Mouse (Mus musculus) right cerebral cortex, postnatal 25 days (tissue): ENCODE measurements around the gene Myh9.

Experiments used
- DNase-seq: peaks from one replicate; pipeline ENCODE4 v3.0.0; 2022

Myh9 gene

GRCm38 (mm10) chr15:77827379-77827778 lies 14.6 kb downstream of the Myh9 start:
- DNase-seq = no peak

GRCm38 (mm10) chr15:77825382-77825781 lies 16.6 kb downstream of the Myh9 start:
- no peak for DNase-seq

- no peak for DNase-seq
These were observed 17.7 kb downstream of the Myh9 start for GRCm38 (mm10) chr15:77824321-77824720.

GRCm38 (mm10) chr15:77823634-77824033 lies 18.3 kb downstream of the Myh9 start:
- DNase-seq = no peak

- DNase-seq = no peak
These were observed 18.8 kb downstream of the Myh9 start for GRCm38 (mm10) chr15:77823196-77823595.

- no peak for DNase-seq
These were observed 19.3 kb downstream of the Myh9 start for GRCm38 (mm10) chr15:77822671-77823070.

GRCm38 (mm10) chr15:77822057-77822466 lies 19.9 kb downstream of the Myh9 start:
- no peak for DNase-seq

- DNase-seq = no peak
These were observed 20.6 kb downstream of the Myh9 start for GRCm38 (mm10) chr15:77821424-77821823.

- DNase-seq = no peak
These were observed 21.4 kb downstream of the Myh9 start for GRCm38 (mm10) chr15:77820480-77821163.

- DNase-seq = no peak
These were observed 22.0 kb downstream of the Myh9 start for GRCm38 (mm10) chr15:77819894-77820387.

GRCm38 (mm10) chr15:77818556-77819158 lies 23.3 kb downstream of the Myh9 start:
- no peak for DNase-seq

GRCm38 (mm10) chr15:77817417-77817816 lies 24.6 kb downstream of the Myh9 start:
- no peak for DNase-seq

GRCm38 (mm10) chr15:77816601-77816950 lies 25.4 kb downstream of the Myh9 start:
- no peak for DNase-seq

GRCm38 (mm10) chr15:77815867-77816600 lies 25.9 kb downstream of the Myh9 start:
- no peak for DNase-seq

- no peak for DNase-seq
These were observed 28.2 kb downstream of the Myh9 start for GRCm38 (mm10) chr15:77813639-77814375.

- no peak for DNase-seq
These were observed 29.4 kb downstream of the Myh9 start for GRCm38 (mm10) chr15:77812578-77812977.

GRCm38 (mm10) chr15:77811099-77811760 lies 30.7 kb downstream of the Myh9 start:
- no peak for DNase-seq

GRCm38 (mm10) chr15:77810416-77811098 lies 31.4 kb downstream of the Myh9 start:
- no peak for DNase-seq

- DNase-seq = no peak
These were observed 32.5 kb downstream of the Myh9 start for GRCm38 (mm10) chr15:77809434-77809833.

- DNase-seq = no peak
These were observed 34.8 kb downstream of the Myh9 start for GRCm38 (mm10) chr15:77807264-77807585.

GRCm38 (mm10) chr15:77806565-77807263 lies 35.3 kb downstream of the Myh9 start:
- DNase-seq = no peak

GRCm38 (mm10) chr15:77805657-77806056 lies 36.3 kb downstream of the Myh9 start:
- no peak for DNase-seq
